Mouse (Mus musculus) adrenal gland, postnatal 10 days (tissue): ENCODE results near the gene Sf3b4. TPM values are rescaled to one million over a fixed set of nuclear protein-coding genes. Genes with fewer than 3 reads are reported as not detected.
A peak's percentile ranks its signal among the peaks of the same experiment; 100 is the strongest.
"Not testable (repeated sequence)": the region's sequence is repeated elsewhere in the genome, so short reads cannot be mapped to it uniquely, and the experiment has no call there.

Experiments used
- DNase-seq: peaks from one replicate; pipeline ENCODE4 v3.0.0; 2021; ENCODE audit warnings: mixed read lengths
- total RNA-seq, 2 experiments: library from RNA; stranded (reverse); gene quantifications; 2 replicates each; pipeline ENCODE4 v1.2.3; 2021

The Sf3b4 gene
- total RNA-seq, 2 experiments from 2014 or later, result 50.4 to 50.9 TPM

GRCm38 (mm10) chr3:96173185-96173584, 1.1 kb downstream of the Sf3b4 start:
- DNase-seq, result no peak

DNA sequence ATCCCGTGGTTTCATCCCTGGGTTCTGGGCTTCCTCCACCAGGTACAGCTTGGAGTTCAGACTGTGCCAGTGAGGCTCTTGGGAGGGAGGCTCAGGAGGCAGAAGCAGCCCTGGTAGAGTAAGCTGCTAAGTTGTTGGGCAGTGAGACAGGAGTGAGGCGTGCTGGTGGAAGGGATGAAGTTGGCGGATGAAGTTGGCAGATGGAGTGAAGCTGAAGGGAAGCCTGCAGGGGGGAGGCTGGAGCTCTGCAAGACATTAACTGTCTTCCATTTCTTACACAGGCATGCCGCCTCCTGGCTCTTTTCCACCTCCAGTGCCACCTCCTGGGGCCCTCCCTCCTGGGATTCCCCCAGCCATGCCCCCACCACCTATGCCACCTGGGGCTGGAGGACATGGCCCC, 1.9 kb downstream of the Sf3b4 start:
- not testable (repeated sequence) for DNase-seq

- DNase-seq, result no peak
These were observed 3.1 kb downstream of the Sf3b4 start for GRCm38 (mm10) chr3:96175251-96175650.

- DNase-seq, result no peak
These were observed 6.3 kb downstream of the Sf3b4 start for GRCm38 (mm10) chr3:96178427-96178826.

DNA sequence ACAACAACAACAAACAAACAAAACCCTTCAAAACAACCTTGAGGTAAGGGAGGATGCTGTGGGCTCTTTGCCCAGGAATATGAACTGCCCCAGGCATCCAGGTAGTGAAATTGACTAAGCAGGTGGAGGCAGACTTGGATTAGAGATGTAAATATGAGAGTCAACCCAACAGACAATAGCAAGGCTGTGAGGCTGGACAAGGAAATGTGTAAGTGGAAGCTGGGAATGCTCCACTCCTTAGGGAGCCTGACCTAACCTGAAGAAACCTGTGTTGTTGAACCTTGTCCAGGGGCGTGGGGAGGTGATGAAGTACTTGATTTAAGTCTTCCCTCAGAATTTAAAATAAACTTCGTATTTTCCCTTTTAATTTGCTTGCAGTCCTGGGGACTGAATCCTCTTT, 6.8 kb downstream of the Sf3b4 start:
- no peak for DNase-seq

- peak; percentile 70 for DNase-seq
These were observed 7.4 kb downstream of the Sf3b4 start for GRCm38 (mm10) chr3:96179531-96179930.

DNA sequence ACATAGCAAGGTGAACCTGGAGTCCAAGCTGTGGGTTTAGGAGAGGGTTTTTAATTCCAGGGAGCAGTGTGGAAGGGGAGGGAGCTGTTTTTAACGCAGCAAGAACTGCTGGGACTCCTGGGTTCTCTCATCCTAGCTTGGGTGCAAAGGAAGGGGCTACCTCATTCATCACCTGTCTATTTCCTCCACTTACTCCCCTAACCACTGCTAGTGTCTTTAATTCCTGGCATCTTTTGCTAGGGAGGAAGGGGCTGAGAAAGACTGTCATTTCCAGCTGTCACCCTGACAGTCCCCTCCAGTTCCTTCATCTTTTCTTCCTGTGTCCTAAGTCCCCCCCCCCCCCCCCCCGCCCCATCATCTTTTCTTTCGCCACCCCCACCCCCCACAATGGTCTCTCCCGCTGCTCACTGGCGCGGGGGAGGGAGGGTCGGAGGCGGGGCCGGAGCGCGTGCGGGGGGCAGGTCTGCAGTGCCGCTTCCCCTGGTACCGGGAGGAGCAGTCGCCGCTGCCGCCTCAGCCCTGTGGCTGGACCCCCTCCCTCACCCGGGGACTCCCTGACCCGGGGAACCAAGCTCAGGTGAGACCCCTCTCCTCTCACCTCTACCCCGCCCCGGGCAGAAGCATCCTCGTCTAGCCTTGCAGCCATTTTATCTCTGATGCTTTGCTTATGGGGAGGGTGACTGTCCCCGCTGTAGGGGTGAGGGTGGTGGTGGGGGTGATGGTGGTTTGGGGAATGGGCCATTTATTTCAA, 8.8 kb downstream of the Sf3b4 start, which contains the start of gene Sv2a:
Sv2a (plus strand) TSS at position 425 of the 751 bp plus-strand sequence.
- DNase-seq, result peak; percentile 71

GRCm38 (mm10) chr3:96181510-96182381, 9.6 kb downstream of the Sf3b4 start:
- no peak for DNase-seq

DNA sequence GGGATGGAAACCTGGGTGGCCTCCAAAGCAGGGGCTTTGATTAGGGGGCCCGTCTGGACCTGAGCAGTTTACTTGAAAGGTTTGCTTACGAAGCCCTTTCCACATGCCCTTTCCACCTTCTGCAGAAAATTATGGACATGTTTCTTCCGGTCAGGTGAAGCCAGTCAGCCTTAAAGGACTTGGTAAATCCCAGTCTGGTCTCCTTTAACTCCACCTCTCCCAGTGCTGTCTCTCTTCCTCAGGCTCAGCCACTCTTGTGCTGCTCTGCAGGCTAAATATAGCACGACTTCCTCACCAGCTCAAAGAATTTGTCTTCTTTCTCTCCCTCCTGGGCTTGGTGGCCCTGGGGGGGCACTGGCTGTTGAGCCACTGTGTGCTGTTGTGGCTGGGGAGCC, 10.2 kb downstream of the Sf3b4 start:
- no peak for DNase-seq

- DNase-seq, result no peak
These were observed 20.8 kb downstream of the Sf3b4 start for GRCm38 (mm10) chr3:96192977-96193376.

DNA sequence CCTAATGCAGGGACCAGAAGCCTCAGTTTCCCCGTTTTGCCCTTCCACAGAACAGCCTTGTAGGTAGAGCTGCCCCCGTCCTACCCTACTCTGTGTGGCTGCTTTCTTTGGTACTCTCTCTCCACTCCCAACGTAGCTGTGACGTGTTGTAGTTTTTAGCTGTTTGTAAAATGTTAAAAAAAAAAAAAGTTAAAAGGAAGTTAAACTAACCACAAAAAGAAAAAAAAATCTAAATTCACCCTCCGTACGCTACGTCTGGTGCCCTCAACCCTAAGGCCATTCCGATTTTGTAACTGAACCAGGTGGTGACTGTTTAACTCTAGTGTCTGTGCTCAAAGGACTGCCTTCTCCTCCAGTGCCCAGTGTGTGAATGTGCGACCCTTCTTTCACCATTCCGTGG, 22.8 kb downstream of the Sf3b4 start:
- DNase-seq, result no peak

DNA sequence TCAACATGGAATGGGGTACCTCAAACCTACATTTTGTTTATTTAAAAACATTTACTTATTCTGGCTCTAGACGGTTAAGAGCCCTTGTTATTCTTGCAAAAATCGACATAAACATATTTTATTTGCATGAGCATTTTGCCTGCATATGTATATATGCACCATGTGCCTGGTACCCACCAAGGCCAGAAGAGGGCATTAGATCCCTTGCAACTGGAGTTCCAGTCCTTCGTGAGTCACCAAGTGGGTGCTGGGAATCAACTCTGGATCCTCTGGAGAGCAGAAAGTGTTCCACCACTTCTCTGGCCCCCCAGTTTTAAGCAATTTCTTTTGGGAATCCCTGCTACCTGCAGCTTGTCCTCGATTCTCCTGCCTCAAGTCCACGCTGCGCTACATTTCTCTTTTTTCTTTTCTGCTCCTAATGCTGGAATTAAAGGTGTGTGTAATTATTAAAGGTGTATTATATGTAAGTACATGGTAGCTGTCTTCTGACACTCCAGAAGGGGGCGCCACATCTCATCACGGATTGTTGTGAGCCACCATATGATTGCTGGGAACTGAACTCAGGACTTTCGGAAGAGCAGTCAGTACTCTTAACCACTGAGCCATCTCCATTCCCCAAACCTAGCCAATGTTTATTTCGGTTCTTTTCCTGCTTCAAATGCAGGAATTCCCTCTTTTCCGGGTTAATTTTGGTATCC, 23.6 kb downstream of the Sf3b4 start:
- DNase-seq, result no peak

DNA sequence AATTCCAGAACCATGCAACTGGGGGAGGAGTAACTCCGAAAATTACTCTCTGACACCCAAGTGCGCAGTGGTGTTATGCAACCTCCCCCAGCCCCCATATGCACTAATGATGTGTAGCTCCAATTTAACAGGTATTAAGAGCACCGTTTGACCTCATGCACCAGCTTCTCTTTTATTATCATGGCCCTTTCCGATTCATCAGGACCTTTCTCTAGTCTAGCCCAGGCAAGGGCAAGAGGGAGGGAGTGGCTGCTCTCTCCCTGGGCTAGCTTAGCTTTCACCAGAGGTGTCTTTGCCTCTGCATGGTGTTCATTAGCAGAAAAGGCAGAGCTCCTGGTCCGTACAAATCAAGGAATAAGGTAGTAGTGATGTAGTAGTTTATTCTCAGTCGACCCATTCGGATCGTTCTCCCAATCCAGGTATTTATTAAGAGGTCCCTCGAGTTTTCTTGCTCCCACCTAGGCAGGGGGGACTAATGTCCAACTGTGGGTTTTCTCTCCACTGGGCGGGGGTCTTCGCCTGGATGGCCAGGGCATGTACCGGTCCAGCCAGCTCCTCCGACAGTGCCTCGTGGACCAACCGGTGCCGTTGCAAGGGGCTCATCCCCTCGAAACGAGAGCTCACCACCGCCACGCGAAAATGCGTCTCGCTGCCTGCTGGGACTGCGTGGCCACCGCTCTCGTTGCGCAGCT, 24.5 kb downstream of the Sf3b4 start:
- no peak for DNase-seq

GRCm38 (mm10) chr3:96197129-96197749, 25.1 kb downstream of the Sf3b4 start:
- DNase-seq, result peak; percentile 90

DNA sequence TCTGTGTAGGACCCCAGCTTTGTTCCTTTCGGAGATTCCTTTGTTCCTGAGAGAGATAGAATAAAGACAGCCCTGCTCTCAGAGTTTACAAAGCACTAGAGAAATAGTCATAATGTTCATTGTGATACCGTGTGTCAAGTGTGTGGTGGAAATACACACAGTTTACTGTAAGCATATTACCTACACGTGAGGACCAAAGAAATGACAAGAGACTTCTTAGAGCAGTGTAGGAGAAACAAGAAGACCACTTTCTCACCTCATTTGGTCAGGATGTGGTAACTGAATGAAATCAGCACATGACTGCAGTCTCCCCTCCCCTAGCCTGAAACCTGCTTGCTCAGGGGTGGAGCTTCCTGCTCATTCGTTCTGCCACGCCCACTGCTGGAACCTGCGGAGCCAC, 26.0 kb downstream of the Sf3b4 start:
- no peak for DNase-seq

DNA sequence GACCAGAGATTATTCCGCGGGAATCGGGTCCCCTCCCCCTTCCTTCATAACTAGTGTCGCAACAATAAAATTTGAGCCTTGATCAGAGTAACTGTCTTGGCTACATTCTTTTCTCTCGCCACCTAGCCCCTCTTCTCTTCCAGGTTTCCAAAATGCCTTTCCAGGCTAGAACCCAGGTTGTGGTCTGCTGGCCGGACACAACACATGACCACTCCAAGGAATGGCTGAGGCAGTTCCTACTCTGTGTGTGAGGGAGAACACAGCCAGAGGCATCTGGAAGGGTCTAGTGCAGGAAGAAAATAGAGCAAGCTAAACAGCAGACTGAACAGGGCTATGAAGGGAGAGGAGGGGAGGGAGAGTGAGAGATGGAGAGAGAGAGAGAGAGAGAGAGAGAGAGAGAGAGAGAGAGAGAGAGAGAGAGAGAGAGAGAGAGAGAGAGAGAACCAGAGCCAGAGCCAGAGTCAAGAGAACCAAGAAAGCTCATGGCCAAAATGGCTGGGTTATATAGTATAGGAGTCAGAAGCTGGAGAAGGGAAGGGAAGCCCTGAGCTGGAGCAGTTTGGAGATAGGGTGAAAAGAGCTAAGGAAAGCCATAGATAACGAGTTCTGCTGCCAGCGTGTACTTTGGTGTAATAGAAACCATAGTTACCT, 26.6 kb downstream of the Sf3b4 start:
- not testable (repeated sequence) for DNase-seq

- no peak for DNase-seq
These were observed 27.6 kb downstream of the Sf3b4 start for GRCm38 (mm10) chr3:96199731-96200130.

GRCm38 (mm10) chr3:96207819-96208218, 35.7 kb downstream of the Sf3b4 start:
- DNase-seq, result no peak

DNA sequence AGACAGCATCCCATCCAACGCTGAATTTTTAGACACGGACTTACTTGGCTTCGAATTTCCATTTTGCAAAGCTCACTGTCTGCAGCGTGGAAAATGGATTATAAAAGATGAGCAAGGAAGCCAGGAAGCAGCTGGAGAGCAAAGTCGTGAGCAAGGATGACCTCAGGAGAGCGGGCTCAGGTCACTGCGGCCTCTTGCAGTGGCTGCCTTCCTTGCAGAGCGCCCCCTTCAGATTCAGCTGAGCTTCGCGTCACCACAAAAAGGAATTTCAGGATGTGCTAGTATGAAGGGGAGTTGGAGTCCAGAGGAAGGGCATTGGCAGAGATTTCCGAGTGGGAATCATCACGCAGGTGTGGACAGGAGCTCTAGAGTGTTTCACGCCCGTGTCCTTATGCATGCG, 37.1 kb downstream of the Sf3b4 start:
- DNase-seq, result peak; percentile 51

- peak; percentile 36 for DNase-seq
These were observed 47.1 kb downstream of the Sf3b4 start for GRCm38 (mm10) chr3:96219191-96219641.

DNA sequence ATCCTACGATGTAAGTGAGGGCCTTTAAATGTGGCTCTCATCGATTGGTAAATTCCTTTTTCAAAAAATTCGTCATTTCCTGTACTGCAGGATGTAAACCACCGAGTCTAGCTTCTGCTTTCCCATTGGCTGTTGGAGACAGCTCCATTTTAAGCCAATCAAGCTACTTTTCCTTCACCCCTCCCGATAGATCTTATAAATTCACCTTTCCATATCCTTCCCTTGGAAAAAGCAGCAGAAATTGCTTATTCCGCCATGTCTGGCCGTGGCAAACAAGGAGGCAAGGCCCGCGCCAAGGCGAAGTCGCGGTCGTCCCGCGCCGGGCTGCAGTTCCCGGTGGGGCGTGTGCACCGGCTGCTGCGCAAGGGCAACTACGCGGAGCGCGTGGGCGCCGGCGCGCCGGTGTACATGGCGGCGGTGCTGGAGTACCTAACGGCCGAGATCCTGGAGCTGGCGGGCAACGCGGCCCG, 47.6 kb downstream of the Sf3b4 start, which contains the start of the genes Bola1 and Hist2h2ab:
Bola1 (minus strand) TSS at position 49 of the 470 bp plus-strand sequence.
Hist2h2ab (plus strand) TSS at position 205 of the 470 bp plus-strand sequence.
- DNase-seq, result peak; percentile 79
